Mouse (Mus musculus): ENCODE measurements around the gene Cdk14.

GRCm38 (mm10) chr5:4949433-4949832, 470.7 kb downstream of the Cdk14 start:
- TF ChIP-seq POLR2A (IDR thresholded peaks at IDR 0.05; ENCODE audit: insufficient read length, low read depth), result no peak
- TF ChIP-seq REST (IDR thresholded peaks at IDR 0.05; ENCODE audit: insufficient read depth, insufficient read length), result no peak
- no peak for TF ChIP-seq USF1 (IDR thresholded peaks at IDR 0.05; ENCODE audit: low read depth)
- no peak for TF ChIP-seq E2F4 (IDR thresholded peaks at IDR 0.05; ENCODE audit: insufficient read depth)
- no peak for TF ChIP-seq MAX (IDR thresholded peaks at IDR 0.05; ENCODE audit: low read depth)
